Mouse (Mus musculus) lung, postnatal 10 days (tissue): ENCODE measurements around the gene Gm973.

Source experiments
- DNase-seq: peaks from one replicate; pipeline ENCODE4 v3.0.0; 2021

Gene Gm973

DNA sequence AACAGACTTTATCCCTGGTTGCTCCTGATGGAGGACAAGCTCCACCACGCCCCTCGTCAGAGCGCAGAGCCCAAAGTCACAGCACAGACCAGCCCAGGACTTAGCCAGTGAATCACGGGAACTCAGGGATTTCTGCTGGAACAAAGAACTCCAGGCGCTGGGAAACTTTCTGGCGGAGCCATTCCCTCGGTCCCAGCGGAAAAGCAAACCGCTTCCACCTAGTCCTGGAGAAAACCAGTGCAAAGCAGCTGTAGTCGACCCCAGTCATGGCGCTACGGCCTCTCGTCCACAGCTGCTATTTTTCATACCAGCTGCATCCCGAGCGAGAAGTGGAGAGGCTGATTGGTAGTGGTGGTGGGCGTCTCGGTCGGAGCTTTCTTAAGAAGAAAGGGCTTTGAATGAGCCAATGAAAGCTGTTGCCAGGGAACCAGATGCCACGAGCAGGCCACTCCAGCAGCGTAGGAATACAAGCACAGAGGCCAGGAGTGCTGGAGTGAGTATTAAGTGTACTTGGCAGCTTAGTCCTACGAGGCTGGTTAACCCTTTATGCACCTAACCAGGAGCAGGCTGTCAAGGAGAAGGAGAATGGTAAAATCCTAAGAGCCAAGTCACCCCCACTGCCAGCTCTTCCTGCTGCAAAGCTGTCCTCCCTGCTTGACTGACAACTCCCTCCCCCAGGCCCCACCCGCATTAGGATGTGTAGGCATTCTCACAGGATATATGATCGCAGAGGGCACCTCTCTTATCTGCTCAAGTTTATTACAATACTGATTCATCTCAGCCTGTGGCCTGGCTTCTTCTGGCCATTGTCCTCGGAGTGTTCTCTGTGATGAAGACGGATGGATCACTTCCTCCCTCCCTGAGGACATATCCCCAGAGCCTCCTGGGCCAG is at the start of gene Gm973:
TSS of gene Gm973 (plus strand) at position 239 of the 892 bp plus-strand sequence.
- peak; percentile 84 for DNase-seq

DNA sequence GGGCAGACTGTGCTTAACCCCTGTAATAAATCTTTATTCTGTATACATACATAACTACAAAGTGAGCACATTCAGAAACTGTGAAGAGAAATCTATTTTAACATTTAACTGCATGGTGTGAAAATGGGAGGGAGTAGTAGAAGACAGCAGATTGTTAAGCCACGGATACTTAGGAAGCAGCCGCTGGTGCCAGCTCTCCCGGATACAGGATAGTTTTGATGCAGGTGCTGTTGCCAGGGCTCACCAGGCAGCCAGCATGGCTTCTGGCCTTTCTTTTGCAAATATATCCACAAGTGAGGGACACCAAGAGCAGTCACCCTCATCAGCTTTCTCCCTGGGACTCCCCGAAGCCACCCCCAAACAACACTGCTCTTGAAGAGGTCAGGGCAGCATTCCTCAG is 46.9 kb upstream of the Gm973 start:
- no peak for DNase-seq

DNA sequence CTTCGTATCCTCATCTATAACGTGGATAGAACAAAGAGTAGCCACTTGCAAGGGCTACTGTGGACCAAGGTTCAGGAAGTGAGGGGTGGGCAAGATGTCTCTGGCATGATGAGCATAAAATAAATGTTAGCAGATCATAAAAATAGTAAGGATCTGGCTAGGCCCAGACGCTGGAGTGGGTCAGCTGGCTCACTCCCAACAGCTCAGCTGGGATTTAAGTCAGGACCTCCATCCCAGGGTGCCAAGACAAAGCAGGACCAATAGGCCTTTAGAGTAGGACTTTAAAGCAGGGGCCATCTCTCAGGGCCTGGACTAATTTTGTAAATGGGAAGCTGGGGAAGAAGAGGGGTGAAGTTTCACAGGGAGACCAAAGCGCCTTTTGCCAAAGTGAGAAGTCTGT is 45.3 kb upstream of the Gm973 start:
- no peak for DNase-seq

DNA sequence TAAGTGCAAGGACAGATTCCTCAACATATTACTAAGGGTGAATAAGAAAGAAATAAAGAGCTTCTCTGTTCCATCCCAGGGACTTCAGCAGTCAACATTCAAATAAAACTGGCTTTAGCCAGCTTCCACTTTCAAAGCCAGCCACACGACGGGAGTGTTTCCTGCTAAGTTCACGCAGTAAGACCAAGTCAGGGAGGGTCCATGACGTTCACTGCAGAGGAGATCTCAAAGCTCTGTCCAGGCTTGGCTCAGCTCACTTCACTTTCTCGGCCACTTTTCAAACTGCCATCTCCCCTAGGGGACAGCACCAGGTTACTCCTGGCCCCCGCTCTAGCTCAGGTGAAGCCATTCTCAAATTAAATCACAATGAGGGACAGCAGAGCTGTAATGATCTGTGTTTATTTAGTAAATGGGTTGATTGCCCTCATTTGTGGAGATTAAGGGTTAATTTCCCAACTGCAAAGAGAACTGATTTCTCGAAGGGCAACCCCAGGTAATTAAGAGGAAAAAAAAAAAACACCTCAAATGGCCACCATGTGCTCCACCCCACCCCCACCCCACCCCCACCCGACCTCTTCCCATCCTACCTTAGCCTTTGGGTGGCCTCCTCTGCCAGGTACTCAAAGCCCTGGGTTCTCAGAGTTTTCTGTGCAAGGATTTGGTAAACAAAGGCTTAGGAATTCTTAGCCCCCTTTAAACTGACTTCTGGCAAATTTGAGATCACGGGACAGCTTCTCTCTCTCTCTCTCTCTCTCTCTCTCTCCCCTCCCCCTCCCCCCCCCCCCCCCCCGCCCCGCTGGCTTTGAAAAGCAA is 43.5 kb upstream of the Gm973 start:
- DNase-seq: peak; percentile 40

DNA sequence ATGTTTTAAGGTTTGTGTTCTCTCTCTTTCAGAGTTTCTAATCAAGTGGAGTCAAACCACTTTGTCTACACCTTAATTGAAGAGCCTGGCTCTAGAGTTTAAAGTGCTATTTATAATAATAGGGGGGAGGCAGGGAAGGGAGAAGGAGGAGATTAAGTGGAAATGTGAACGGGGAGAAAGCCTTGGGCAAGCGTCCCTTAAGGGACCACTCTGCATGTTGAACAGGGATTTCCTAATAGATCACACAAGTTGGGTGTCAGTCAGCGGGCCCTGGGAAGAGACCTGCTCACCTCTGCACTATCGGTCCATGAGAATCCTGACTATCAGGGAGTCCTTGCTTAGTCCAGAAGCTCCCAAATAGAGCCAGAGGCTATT is 42.9 kb upstream of the Gm973 start:
- DNase-seq: no peak

DNA sequence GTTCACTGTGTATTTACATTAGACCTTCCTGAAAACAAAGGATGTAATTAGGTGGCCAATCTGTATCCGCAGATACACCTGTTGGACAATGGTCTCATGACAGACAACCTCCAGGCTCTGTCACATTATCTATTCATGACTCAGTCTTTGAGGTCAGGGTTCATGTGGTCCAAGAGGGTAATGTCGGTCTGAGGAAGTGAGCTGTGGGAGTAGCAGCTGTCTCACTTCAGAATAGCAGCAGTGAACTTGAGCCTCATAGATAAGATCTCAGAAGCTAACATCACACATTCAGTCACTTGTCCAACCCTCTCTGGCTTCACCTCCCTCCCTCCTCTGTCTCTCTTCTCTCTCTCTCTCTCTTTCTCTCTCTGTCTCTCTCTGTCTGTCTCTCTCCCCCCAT is 40.4 kb upstream of the Gm973 start:
- DNase-seq: no peak

DNA sequence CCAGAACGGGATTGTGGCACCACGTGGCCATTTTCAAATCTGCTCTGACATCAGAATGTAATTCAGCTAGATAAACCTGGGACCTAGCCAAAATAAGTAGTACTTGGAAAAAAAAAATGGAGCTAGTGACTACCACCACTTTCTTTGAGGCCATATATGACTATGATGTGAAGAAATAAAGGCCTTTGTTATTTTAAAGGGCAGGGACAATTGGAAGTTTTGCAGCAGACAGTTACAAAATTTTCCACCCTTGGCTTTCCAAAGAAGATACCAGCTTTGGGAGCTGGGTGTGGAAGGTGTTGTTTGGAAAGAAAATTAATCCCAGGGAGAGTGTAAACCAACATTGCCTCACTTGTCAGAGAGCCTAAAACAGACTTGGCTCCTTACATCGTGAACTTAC is 37.2 kb upstream of the Gm973 start:
- DNase-seq: no peak

DNA sequence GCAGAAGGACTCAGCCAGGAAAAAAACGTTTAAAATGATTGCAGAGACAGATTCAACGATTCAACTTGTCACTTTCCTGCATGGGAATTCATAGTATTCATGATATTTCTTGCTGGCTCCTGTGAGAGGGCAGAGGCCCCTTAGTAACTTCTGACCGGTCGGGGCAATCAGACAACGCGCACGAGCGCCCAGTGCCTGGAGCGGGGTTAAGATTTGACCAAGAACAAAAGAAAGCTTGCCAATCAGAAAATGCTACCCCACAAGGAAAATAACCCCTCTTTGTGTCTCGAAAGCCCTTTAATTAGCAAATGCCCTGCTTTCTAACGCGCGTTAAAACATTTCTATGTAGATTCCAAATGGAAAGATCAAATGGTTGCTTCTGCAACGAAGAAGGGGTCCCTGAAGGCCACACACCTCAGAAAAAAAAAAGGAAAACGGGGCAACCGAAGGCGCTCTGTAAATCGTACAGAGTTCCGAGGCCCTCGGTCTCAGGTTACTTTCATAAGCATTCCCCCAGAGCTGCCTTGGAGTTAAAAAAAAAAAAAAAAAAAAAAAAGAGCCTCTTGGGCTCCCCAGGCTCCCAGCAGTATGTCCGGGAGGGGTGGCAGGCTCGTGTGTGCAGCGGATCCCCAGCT is 35.1 kb upstream of the Gm973 start:
- no peak for DNase-seq

DNA sequence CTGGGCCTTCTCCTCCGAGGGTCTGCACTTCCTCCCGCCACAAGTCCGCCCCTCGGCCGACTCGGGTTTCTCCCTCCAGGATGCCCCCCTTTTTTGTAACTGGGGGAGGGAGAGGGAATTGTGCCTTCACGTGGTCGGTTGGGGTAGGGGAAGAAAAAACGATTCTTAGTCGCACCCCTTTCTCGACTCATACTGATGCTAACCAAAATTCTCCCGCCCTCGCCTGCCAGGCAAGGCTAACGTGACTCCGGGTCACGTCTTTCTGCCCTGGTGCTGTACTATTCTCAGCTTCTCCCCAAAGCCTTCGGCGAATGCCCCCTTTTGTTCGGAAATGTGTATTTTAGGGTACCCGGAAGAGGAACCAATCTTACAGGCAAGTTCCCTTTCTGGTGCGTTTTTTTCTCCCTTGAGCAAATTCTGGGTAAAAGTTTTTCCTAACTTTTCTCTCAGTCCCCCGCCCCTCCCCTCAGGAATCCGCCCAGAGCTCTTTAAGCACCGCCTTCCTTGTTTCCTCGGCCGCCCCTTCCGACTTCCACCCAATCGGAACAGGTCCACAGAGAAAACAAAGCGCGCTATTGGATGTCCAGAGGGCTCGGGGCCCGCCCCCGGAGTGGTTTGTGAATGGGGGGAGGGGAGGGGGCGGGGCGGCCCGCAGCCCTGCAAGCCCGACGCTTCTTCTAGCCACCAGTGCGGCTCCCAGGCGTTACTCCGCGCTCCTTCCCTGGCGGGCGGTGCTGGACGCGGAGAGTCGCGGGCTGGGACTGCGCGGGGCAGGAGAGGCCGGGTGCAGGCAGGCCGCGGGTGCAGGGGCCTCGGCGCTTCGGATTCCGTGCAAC is 34.4 kb upstream of the Gm973 start:
- DNase-seq: peak; percentile 98

DNA sequence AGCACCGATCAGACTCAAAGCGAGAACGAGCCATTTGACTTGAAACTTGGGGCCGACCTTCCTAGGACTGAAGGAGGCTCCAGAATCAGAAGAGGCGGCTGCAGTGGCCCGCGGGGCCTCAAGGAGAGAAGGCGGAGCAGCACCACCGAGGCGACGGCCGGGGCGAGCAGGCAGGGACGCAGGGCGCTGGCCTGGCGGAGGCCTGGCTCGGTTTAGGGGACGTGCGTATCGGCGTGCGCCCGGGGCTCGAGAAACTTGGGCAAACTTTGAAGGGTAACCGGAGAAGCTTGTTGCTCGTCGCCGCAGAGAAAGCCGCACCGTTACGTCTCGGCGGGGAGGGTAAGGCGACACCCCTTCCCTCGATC is 33.8 kb upstream of the Gm973 start, which contains the start of gene Fzd7:
TSS of gene Fzd7 (plus strand) at position 94 of the 365 bp plus-strand sequence.
- peak; percentile 69 for DNase-seq

DNA sequence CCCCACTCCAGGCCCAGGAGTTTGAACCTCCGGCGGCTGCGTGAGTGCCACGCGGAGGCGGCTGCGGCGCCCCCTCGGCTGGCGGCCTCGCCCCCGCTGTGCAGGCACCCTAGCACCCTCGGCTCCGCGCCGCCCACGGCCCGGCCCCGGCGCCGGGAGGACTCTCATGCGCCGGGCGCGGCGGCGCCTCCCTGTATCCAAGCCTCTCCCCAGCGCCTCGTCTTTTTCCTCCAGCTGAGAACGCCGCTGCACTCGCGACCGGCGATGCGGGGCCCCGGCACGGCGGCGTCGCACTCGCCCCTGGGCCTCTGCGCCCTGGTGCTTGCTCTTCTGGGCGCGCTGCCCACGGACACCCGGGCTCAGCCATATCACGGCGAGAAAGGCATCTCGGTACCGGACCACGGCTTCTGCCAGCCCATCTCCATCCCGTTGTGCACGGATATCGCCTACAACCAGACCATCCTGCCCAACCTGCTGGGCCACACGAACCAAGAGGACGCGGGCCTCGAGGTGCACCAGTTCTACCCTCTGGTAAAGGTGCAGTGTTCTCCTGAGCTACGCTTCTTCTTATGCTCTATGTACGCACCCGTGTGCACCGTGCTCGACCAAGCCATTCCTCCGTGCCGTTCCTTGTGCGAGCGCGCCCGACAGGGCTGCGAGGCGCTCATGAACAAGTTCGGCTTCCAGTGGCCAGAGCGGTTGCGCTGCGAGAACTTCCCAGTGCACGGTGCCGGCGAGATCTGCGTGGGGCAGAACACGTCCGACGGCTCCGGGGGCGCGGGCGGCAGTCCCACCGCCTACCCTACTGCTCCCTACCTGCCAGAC is 33.2 kb upstream of the Gm973 start:
- peak; percentile 51 for DNase-seq

DNA sequence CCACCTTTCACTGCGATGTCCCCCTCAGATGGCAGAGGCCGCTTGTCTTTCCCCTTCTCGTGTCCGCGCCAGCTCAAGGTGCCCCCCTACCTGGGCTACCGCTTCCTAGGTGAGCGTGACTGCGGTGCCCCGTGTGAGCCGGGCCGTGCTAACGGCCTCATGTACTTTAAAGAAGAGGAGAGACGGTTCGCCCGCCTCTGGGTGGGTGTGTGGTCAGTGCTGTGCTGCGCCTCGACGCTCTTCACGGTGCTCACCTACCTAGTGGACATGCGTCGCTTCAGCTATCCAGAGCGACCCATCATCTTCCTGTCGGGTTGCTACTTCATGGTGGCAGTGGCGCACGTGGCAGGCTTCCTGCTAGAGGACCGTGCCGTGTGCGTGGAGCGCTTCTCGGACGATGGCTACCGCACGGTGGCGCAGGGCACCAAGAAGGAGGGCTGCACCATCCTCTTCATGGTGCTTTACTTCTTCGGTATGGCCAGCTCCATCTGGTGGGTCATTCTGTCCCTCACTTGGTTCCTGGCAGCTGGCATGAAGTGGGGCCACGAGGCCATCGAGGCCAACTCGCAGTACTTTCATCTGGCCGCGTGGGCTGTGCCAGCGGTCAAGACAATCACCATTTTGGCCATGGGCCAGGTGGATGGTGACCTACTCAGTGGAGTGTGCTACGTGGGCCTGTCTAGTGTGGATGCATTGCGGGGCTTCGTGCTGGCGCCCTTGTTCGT is 32.4 kb upstream of the Gm973 start:
- peak; percentile 89 for DNase-seq

DNA sequence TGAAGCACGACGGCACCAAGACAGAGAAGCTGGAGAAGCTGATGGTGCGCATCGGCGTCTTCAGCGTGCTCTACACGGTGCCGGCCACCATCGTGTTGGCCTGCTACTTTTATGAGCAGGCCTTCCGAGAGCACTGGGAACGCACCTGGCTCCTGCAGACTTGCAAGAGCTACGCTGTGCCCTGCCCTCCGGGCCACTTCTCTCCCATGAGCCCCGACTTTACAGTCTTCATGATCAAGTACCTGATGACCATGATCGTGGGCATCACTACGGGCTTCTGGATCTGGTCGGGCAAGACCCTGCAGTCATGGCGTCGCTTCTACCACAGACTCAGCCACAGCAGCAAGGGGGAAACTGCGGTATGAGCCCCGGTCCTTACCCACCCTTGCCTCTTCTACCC is 31.8 kb upstream of the Gm973 start:
- DNase-seq: no peak

DNA sequence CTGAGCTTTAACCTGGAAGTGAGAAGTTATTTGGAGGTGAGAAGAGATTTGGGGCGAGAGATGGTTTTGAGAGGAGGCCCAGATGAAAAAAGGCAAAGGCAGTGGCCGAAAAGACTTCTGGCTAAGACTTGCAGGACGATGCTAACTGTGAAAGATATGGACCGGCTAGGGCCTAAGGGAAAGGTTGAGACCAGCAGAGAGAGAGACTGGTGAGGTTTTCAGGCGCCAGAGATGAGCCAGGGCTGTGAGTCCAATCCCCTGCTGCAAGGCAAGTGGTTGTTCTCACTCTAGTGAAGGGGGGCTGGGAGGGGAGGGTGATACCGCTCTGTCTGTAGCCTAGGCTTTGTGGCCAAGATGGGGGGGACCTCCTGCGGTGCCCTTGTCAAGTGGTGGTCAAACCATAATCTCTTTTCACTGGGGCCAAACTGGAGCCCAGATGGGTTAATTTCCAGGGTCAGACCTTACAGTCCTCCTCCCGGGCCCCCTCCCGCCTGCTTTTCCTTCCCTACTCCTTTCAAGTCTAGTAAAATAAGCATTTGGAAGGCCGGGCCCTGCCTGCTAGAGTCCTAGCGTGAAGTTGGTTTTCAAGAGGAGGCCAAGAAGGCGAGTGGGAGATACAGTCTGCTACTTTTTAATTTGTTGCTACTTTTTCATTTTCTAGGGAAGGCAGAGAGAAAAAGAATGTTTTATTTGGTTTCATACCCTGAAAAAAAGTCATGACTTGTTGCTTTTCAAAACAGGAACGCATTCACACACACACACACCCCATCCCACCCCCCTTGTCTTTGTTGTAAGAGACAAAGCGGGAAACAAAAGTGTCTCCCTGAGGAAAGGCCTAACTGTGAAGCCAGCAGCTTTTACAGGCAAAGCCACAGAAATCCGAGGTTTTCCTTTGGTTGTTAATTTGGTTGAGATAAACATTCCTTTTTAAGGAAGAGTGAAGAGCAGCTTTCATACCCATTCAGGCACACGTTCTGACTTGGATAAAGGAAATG is 31.0 kb upstream of the Gm973 start:
- peak; percentile 39 for DNase-seq

DNA sequence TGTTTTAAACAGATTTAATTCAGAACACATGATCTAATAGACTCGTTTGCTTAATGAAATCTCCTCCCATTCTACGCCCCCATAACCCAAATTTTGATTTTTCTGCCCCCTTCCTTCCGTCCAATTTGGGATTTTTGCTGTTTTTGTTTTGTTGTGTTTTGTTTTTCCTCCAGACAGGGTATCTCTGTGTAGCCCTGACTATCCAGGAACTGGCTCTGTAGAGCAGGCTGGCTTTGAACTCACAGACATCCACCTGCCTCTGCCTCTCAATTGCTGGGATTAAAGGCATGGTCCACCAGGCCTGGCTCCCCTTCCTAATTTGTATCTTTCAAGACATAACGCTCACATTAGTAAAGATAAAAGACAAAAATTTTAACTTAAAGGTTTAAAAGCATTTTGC is 30.3 kb upstream of the Gm973 start:
- no peak for DNase-seq

DNA sequence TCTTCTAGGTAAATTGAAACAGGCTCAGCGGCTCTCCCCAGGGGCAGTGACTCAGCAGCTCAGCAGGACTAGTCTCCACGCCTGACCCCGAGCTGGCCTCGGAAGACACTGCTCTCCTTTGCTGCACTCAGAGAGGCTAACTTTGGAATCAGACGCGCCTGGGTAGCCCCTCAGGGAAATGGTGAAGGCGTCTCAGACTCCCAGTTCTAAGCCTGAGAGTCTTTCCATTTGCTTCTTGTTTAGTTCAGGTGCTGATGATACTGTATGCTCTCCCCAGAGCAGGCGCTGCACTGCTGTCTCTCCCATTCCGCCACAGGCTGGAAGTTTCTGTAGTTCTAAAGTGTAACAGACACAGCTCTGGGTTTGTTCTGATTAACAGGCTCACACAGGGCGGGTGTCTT is 28.4 kb upstream of the Gm973 start:
- no peak for DNase-seq

DNA sequence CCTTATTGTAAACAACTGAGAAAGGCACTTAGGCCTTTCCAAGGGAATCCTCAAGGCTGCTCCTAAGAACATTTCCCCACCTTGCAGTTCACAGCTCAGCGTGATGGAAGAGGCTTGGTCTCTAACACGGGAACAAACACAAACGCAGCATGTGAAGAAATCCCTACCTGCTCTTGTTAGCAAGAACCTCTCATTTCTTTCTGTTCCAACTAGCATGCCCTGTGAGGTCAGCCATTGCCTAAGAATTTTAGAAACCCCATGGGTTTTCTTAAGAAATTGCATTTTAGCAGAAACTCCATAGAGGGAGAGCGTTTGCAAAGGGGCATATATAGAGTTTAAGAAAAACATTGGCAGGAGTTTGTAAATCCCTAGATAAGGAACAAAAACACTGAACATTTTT is 27.6 kb upstream of the Gm973 start:
- no peak for DNase-seq

DNA sequence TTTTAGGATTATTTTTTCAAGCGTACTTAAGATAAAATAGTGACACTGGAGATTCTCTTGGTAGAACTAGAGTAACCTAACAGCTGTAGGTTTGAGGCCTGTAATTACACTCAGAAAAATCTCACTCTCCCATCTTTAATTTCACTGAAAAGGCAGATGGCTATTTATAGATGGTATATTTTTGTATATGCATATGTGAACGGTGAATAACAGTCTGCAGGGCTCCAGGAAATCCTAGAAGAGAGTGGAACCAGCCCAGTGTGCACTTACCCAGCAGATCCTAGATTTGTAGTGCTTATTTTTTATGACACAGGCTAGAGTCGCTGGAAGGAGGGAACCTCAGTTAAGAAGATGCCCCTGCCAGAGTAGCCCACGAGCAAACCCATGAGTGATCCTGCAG is 27.1 kb upstream of the Gm973 start:
- no peak for DNase-seq

DNA sequence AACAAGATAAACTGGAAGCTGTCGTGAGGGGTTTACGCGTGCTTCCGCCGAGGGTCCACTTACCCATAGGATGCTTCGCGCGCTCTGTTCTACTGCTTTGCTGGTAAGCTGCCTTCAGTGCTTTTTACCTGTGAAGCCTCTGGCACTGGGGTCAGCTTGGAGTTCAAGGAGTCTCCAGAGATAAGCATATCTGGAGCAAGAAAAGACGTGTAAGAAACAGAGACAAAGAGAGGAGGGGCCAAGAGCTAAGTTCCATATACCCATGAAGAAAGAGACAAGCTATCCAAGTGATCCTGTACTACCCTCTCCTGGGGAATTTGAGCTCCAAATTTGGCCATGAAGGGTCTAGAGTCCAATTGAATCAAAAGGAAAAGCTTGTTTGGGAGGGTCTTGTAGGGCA is 24.5 kb upstream of the Gm973 start:
- DNase-seq: no peak

DNA sequence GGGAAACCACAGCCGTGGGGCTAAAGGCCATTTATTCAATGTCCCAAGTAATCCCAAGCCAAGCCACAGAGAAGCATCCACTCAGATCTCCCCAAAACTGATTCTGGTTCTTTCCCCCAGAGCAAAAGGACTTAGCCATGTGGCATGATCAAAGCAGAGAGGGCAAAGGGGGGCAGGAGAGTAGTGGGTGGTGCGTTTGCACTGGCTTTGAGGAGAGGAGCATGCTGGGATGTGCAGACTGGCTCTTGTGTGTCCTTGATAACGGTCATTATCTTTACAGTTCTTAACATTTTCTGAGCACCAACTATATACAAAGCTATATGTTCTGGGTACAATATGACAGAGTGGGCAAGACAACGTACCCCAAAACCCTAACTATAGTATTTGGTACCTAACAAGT is 23.6 kb upstream of the Gm973 start:
- DNase-seq: no peak
